Mouse (Mus musculus) forebrain, embryonic 14.5 days (tissue): ENCODE results near the gene A930004D18Rik. TPM values are rescaled to one million over a fixed set of nuclear protein-coding genes. Genes with fewer than 3 reads are reported as not detected.
A peak's percentile ranks its signal among the peaks of the same experiment; 100 is the strongest.
"Not testable (repeated sequence)": the region's sequence is repeated elsewhere in the genome, so short reads cannot be mapped to it uniquely, and the experiment has no call there.

ENCODE experiments used
- ATAC-seq: fragments of 200-750 bp; cut with Nextera tagmentation; 2 replicates; pipeline ENCODE4 v1.8.0; 2017; ENCODE audit warnings: mild to moderate bottlenecking, moderate library complexity
- DNase-seq: peaks from one replicate; pipeline ENCODE4 v3.0.0-alpha.2; 2015; ENCODE audit warnings: low spot score
- H3K27ac ChIP-seq: fragments of 300-500 bp; sonication (generic); 2 replicates; pipeline ENCODE4 v1.5.1; 2014; ENCODE audit warnings: low read depth, mild to moderate bottlenecking, control low read depth, low read length, moderate library complexity
- H3K27me3 ChIP-seq: fragments of 300-500 bp; sonication (generic); replicated peaks from 2 replicates; pipeline ENCODE4 v1.6.1; 2014; ENCODE audit warnings: low read length, control low read depth, mixed read lengths; ENCODE audit not compliant: control insufficient read depth, insufficient read depth
- H3K36me3 ChIP-seq: fragments of 300-500 bp; sonication (generic); 2 replicates; pipeline ENCODE4 v1.6.1; 2014; ENCODE audit warnings: low read length, control low read depth; ENCODE audit not compliant: control insufficient read depth, insufficient read depth
- H3K4me1 ChIP-seq: fragments of 300-500 bp; sonication (generic); 2 replicates; pipeline ENCODE4 v1.6.1; 2014; ENCODE audit warnings: antibody characterized with exemption, low read length, control low read depth; ENCODE audit not compliant: control insufficient read depth, insufficient read depth
- H3K4me2 ChIP-seq: fragments of 300-500 bp; sonication (generic); 2 replicates; pipeline ENCODE4 v1.6.1; 2014; ENCODE audit warnings: mild to moderate bottlenecking, control low read depth, low read length
- H3K4me3 ChIP-seq: fragments of 300-500 bp; sonication (generic); 2 replicates; pipeline ENCODE4 v1.5.1; 2014; ENCODE audit warnings: low read depth, low read length, control low read depth
- H3K9ac ChIP-seq: fragments of 300-500 bp; sonication (generic); 2 replicates; pipeline ENCODE4 v1.6.1; 2014; ENCODE audit warnings: mild to moderate bottlenecking, low read length, control low read depth, moderate library complexity
- H3K9me3 ChIP-seq: fragments of 300-500 bp; sonication (generic); replicated peaks from 2 replicates; pipeline ENCODE4 v1.6.1; 2016; ENCODE audit warnings: low read length, control low read depth, mixed read lengths; ENCODE audit not compliant: control insufficient read depth
- WGBS: fragments of 180-500 bp; shearing (Covaris S2); extraction: QIAGEN DNeasy Blood & Tissue Kit; methylation state at CpG from one replicate; pipeline ENCODE4 v1.1.7; 2014; 5-methylcytosine and 5-hydroxymethylcytosine counted together
- microRNA-seq: library from miRNA; unstranded; fragments of <30 nt; microRNA quantifications from one replicate; pipeline ENCODE4, GENCODE M21; 2016
- polyA plus RNA-seq: library from polyadenylated mRNA; unstranded; fragments of >200 nt; fragmentation: Nextera tagmentation; extraction: Ambion mirVana; gene quantifications from 2 replicates; pipeline ENCODE4 v1.2.1, GENCODE M21; 2014

Gene A930004D18Rik
- polyA plus RNA-seq, 1 experiment from 2014 or later: 11.7 TPM

- no peak overlapping the region for H3K27ac ChIP-seq
- H3K36me3 ChIP-seq: no peaks in the 10 kb centered on the region
- H3K27me3 ChIP-seq: no peaks in the 10 kb centered on the region
- H3K4me3 ChIP-seq: no peak overlapping the region
- DNase-seq (no peak), ATAC-seq (no peak)
- H3K4me1 ChIP-seq: no peaks in the 10 kb centered on the region
- WGBS: 94% methylated on average over 6 of the region's 6 CpGs
- H3K4me2 ChIP-seq: no peak overlapping the region
- no peaks in the 10 kb centered on the region for H3K9me3 ChIP-seq
- H3K9ac ChIP-seq: no peak overlapping the region
Observed at GRCm38 (mm10) chr2:17978706-17979105, 58.8 kb downstream of the A930004D18Rik start.

GRCm38 (mm10) chr2:17978251-17978650, 59.3 kb downstream of the A930004D18Rik start:
- not testable (repeated sequence) for H3K4me3 ChIP-seq, H3K27ac ChIP-seq, ATAC-seq, DNase-seq, H3K4me2 ChIP-seq, H3K27me3 ChIP-seq, H3K9ac ChIP-seq, H3K36me3 ChIP-seq, H3K9me3 ChIP-seq, H3K4me1 ChIP-seq
- 94% methylated on average over 7 of the region's 7 CpGs for WGBS

GRCm38 (mm10) chr2:17977645-17978044, 59.9 kb downstream of the A930004D18Rik start:
- H3K36me3 ChIP-seq, H3K4me1 ChIP-seq, H3K27me3 ChIP-seq, H3K4me3 ChIP-seq, H3K9ac ChIP-seq, ATAC-seq, H3K4me2 ChIP-seq, H3K9me3 ChIP-seq, DNase-seq, H3K27ac ChIP-seq: not testable (repeated sequence)

GRCm38 (mm10) chr2:17975601-17976327, 61.8 kb downstream of the A930004D18Rik start:
- ATAC-seq: no peak
- WGBS: 74% methylated on average over 4 of the region's 4 CpGs

More at GRCm38 (mm10) chr2:17975601-17976327, 61.8 kb downstream of the A930004D18Rik start:
- Histone ChIP-seq H3K36me3 (no peaks in the 10 kb centered on the region), H3K9ac (no peak overlapping the region), H3K27me3 (no peaks in the 10 kb centered on the region), H3K4me3 (no peak overlapping the region), H3K27ac (no peak overlapping the region), H3K4me1 (no peaks in the 10 kb centered on the region), H3K9me3 (no peaks in the 10 kb centered on the region), H3K4me2 (no peak overlapping the region)
- DNase-seq: peak; percentile 9

Small RNA genes lying within 50 kb of the gene (microRNA-seq; reads per million reads assigned to microRNA genes)
- gene Mir7655: 3.6 reads per million, percentile 20 among the genes with 10 or more reads in this experiment

Other genes with a start within 250 kb of the A930004D18Rik start
- gene H2al2a, start 40.8 kb downstream of the A930004D18Rik start, polyA plus RNA-seq: not detected in 2 replicates
- 10.8 and 13.2 TPM in 2 replicates for gene Skida1, start 11.3 kb upstream of the A930004D18Rik start, polyA plus RNA-seq
- 38.7 and 43.5 TPM in 2 replicates for gene Mllt10, start 17.5 kb upstream of the A930004D18Rik start, polyA plus RNA-seq